8 mouse cellular contexts compared by ENCODE assay signal in genomic region chr9:64045117-64045890, GRCm38 (mm10). TPM values are rescaled to one million over a fixed set of nuclear protein-coding genes. Genes with fewer than 3 reads are reported as not detected.
A peak's percentile ranks its signal among the peaks of the same experiment; 100 is the strongest.
DNase-seq lines count a peak whose midpoint lies in the region; ATAC-seq and TF ChIP-seq lines count a peak whose summit lies in the region.

No protein-coding gene starts in this region.

- 0 out of 2 replicates have a peak, but pooled peaks cover 4% of the 10 kb centered on the region for H3K27me3 ChIP-seq in neural tube, embryonic 15.5 days (replicated peaks)
- no peaks in the 10 kb centered on the region for H3K27me3 ChIP-seq in hindbrain, postnatal 0 days (ENCODE audit: insufficient read depth, low read length)
- H3K27me3 ChIP-seq in liver, embryonic 14.5 days (ENCODE audit: control insufficient read depth, insufficient read depth, low read length): no peaks in the 10 kb centered on the region

- DNase-seq in neural tube, embryonic 10.5 days (ENCODE audit: extremely low spot score, low spot score): peak; percentile 46
- DNase-seq in hindbrain, postnatal 0 days (ENCODE audit: low spot score): peak; percentile 34
- peak; percentile 95 to 96 (median 96) for DNase-seq in liver, embryonic 14.5 days (ENCODE audit: low read depth in 3 of 3, low spot score in 3 of 3)
- peak; percentile 80 for DNase-seq in retina, postnatal 1 day
- no peak for DNase-seq in layer of hippocampus, adult 18-20 months (ENCODE audit: low spot score in 2 of 2)
- DNase-seq in thymus, postnatal 25 days: no peak

- TF ChIP-seq CTCF in hindbrain, postnatal 0 days (IDR thresholded peaks at IDR 0.05; ENCODE audit: low read depth): no peak
- peak; percentile 49 for TF ChIP-seq CTCF in liver, embryonic 14.5 days (IDR thresholded peaks at IDR 0.05; ENCODE audit: low read depth)

- no peaks in the 10 kb centered on the region for H3K36me3 ChIP-seq in neural tube, embryonic 15.5 days
- no peaks in the 10 kb centered on the region for H3K36me3 ChIP-seq in hindbrain, postnatal 0 days (ENCODE audit: insufficient read depth, low read length)
- no peaks in the 10 kb centered on the region for H3K36me3 ChIP-seq in liver, embryonic 14.5 days (replicated peaks; ENCODE audit: control insufficient read depth, insufficient read depth, low read depth)

- no peaks in the 10 kb centered on the region for H3K9me3 ChIP-seq in neural tube, embryonic 15.5 days (replicated peaks)
- no peaks in the 10 kb centered on the region for H3K9me3 ChIP-seq in hindbrain, postnatal 0 days (ENCODE audit: low read length)
- H3K9me3 ChIP-seq in liver, embryonic 14.5 days (ENCODE audit: control insufficient read depth, low read length): no peaks in the 10 kb centered on the region

- WGBS in neural tube, embryonic 15.5 days: 22% methylated on average over 14 of the region's 14 CpGs
- 31% methylated on average over 14 of the region's 14 CpGs for WGBS in hindbrain, postnatal 0 days
- whole genome bisulfite sequencing in liver, embryonic 14.5 days (ENCODE audit: insufficient replicate concordance): 4% methylated on average over 14 of the region's 14 CpGs

- ATAC-seq in neural tube, embryonic 15.5 days (ENCODE audit: low FRiP score): no peak
- peak; percentile 83 for ATAC-seq in erythroid progenitor cell, adult 5-6 weeks (replicated peaks; ENCODE audit: low FRiP score, poor library complexity, severe bottlenecking)
- ATAC-seq in hindbrain, postnatal 0 days: peak; percentile 67; the same call in 1 of the 2 replicates
- peak; percentile 93 for ATAC-seq in liver, embryonic 14.5 days (ENCODE audit: insufficient read depth)

- no peak overlapping the region for H3K4me3 ChIP-seq in neural tube, embryonic 15.5 days (replicated peaks)
- no peak overlapping the region for H3K4me3 ChIP-seq in hindbrain, postnatal 0 days (ENCODE audit: low read length)
- H3K4me3 ChIP-seq in liver, embryonic 14.5 days (ENCODE audit: insufficient read depth in 1 of 2, low read depth in 2 of 2, low read length in 2 of 2): peak overlapping the region; percentile 42 to 65

- H3K27ac ChIP-seq in neural tube, embryonic 15.5 days (replicated peaks): no peak overlapping the region; the same call in 1 of the 2 replicates
- H3K27ac ChIP-seq in hindbrain, postnatal 0 days: no peak overlapping the region
- H3K27ac ChIP-seq in liver, embryonic 14.5 days: peak overlapping the region; percentile 98

- no peak overlapping the region for H3K4me2 ChIP-seq in neural tube, embryonic 15.5 days
- H3K4me2 ChIP-seq in hindbrain, postnatal 0 days (ENCODE audit: low read depth, low read length): no peak overlapping the region
- H3K4me2 ChIP-seq in liver, embryonic 14.5 days (ENCODE audit: low read depth): peak overlapping the region; percentile 75

- no peak overlapping the region for H3K9ac ChIP-seq in neural tube, embryonic 15.5 days (replicated peaks)
- H3K9ac ChIP-seq in hindbrain, postnatal 0 days (replicated peaks; ENCODE audit: low read length): 0 out of 2 replicates have a peak overlapping the region, but pooled peaks have one; percentile 5
- peak overlapping the region; percentile 82 for H3K9ac ChIP-seq in liver, embryonic 14.5 days (replicated peaks)

- peak; percentile 97 for TF ChIP-seq EP300 in liver, embryonic 14.5 days (IDR thresholded peaks at IDR 0.05; ENCODE audit: low read depth)

- peaks cover 13% of the 10 kb centered on the region for H3K4me1 ChIP-seq in neural tube, embryonic 15.5 days
- H3K4me1 ChIP-seq in hindbrain, postnatal 0 days (ENCODE audit: insufficient read depth, low read length): peaks cover 3% of the 10 kb centered on the region; the same call in 1 of the 2 replicates
- peaks cover 67 to 93% of the 10 kb centered on the region in 2 experiments for H3K4me1 ChIP-seq in liver, embryonic 14.5 days (replicated peaks; ENCODE audit: control insufficient read depth in 2 of 2, insufficient read depth in 2 of 2, low read length in 1 of 2)

RNA-seq across cellular contexts. Expression of gene Smad6, which starts 23.4 kb away (rescaled TPM):
- 1.8 and 3.0 TPM in 2 replicates for polyA plus RNA-seq in neural tube, embryonic 15.5 days (2015; fragmentation: Nextera tagmentation; extraction: Ambion mirVana)
- total RNA-seq in erythroid progenitor cell, adult 5-6 weeks (2015; ENCODE audit: low replicate concordance): not detected in 2 replicates
- total RNA-seq in erythroid progenitor cell, adult 5-6 weeks (2017; ENCODE audit: low replicate concordance): 0.39 TPM in 1 of 2 replicates, not detected in the other
- total RNA-seq in hindbrain, postnatal 0 days (2014; rRNA removed): 11.9 and 13.2 TPM in 2 replicates
- polyA plus RNA-seq in hindbrain, postnatal 0 days (2015; fragmentation: Nextera tagmentation; extraction: Ambion mirVana): 1.3 and 1.7 TPM in 2 replicates
- polyA plus RNA-seq in liver, embryonic 14.5 days (2012; rRNA removed): 3.9 and 5.2 TPM in 2 replicates
- polyA plus RNA-seq in liver, embryonic 14.5 days (2014; fragmentation: Nextera tagmentation; extraction: Ambion mirVana): 1.8 and 2.1 TPM in 2 replicates
- total RNA-seq in layer of hippocampus, adult 18-20 months (2021): 1 to 10 TPM; 1.3 to 2.5 TPM

Comparison
In these comparisons a context has a peak if more than half of its experiments do, and no peak if none do; other contexts are left out.
1. DNase-seq: peak in neural tube, embryonic 10.5 days (single experiment), hindbrain, postnatal 0 days (single experiment), liver, embryonic 14.5 days (3 of 3) and retina, postnatal 1 day (single experiment); none in layer of hippocampus, adult 18-20 months (0 of 2) and thymus, postnatal 25 days (single experiment).
2. H3K4me3 ChIP-seq: peak in liver, embryonic 14.5 days (2 of 2); none in neural tube, embryonic 15.5 days (single experiment) and hindbrain, postnatal 0 days (single experiment).